Mouse (Mus musculus) retina, embryonic 14.5 days (tissue): ENCODE measurements around the gene Usp35.

Experiments used
- DNase-seq: peaks from one replicate; pipeline ENCODE4 v3.0.0-alpha.2; 2015; ENCODE audit warnings: low spot score

The Usp35 gene

DNA sequence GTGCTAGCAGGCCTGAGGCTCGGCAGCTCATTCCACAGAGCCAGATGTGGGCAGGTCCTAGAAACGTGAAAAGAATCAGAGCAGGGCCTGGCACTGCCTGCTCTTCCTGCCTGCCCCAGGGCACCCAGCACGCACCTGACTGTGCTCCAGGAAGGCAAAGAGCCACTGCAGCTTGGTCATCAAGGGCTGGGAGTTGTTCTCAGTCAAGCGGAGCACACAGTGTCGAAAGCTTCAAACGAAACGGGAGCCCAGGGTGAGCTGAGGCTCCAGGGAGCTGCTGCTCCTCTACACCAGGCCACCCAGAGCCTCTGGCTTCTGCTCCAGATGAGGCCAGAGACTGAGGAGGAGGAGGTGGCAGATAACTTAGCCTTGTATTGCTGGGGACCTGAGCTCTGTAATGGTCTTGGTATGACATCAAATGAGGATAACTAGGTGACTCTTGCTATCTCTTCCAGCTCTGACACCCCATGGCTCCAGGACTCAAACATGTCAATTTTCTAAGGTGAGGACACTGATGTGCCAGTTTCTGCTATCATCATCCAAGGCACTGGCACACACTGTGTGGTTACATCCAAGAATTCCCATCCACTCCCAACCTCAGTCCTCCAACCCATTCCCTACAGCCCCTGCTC, 18.3 kb downstream of the Usp35 start:
- DNase-seq, result no peak

DNA sequence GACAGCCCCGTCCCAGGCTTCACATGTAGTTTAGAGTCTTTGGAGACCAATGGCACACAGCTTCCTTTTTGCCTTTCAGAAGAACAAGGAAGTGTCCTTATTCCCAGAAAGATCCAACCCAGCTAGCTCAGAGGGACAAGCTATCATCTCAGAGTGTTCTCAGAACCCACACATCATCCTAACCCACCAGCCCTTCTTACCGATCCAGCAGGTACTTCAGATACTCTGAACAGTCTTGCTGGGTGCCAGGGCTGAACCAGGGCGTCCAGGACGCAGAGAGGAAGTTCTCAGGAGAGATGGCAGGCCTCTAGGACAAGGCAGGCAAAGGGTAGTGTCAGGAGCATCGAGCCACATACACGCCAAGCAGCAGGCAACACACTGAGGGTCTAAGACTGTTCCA, 19.0 kb downstream of the Usp35 start:
- no peak for DNase-seq

DNA sequence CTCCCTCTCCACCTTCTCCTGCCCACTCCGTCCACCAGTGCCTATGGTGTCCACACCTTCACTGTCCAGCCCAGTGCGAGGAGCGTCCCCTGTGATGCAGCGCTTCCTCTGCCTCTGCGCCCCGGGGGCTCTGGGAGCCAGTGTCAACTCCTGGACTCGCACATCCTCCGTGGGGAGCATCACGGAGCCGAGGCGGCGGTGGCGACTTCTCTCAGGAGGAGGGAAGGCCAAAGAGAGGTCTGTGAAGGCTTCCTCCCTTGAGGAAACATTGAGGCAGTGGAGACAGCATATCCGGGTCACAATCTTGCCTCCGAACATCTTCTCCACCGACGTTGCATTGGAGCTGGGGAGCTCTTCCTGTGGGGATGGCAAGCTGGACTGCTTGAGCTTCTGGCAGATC, 19.6 kb downstream of the Usp35 start:
- DNase-seq, result no peak

DNA sequence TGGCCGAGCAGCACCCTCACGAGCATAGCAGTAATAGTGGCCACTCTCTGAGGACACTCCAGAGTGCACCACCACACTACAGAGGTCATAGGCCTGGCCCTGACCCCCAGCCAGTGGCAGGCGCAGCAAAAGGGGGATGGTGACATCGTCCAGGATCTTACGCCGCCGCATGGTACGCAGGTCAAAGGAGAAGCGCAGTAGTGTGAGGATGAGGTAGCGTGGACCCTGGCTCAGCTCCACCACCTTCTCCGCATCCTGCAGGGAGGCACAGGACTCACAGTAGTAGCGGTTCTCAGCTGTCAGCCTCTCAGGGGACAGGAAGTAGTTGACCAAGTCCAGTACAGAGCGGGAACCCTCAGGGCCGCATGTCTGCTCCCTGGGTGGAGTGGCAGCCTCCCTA, 20.2 kb downstream of the Usp35 start:
- DNase-seq, result no peak

DNA sequence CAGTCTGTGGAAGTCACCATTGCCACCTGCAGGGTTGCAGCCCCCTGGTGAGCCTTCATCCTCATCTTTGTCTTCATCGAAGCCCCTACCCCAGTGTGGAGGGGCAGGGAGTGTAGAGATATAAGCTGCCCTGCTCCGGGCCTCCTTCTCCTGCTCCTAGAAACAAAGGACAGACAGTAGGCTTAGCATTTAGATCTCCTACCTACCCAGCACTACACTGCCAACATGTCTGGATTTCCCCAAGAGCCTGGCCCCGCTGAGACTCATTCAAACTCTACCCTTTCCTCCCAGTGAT, 21.5 kb downstream of the Usp35 start:
- DNase-seq, result no peak

DNA sequence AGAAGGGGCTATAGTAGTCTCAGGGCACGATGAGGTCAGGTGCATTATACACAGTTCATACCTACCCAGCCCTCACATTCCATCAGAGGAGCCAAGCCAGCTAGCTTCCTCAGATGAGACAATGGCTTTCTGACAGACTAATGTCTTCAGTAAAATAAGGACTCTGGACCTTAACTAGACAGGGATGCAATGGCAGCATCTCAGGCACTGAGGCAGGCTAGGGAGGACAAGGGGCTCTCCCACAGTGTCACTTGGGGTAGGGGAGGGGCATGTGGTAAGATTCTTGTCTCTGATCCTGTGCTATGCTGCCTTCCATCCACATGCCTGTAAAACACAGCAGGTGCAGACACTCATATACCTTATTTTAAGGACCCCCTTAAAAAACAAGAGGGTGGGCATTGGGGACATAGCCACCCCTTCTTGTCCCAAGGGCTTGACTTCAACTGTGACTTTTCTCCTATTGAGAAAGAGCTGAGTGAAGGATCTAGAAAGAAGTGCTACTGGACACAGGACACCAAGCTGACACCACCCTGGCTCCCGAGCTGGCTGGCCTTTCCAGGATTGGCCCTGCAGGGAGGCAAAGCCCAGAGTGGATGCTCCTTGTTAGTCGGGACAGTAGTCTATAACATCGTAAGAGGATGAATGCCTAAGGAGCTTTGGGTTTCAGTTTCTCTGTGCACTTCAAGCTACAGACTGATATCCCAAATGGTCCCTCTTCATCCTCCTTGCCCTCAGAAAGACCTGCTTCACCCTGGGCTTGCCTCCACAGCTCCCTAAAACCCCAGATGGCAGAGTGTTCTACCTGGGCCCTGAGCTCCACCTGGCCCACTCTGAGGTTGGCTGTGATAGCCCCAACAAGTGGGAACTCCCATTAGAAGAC, 22.1 kb downstream of the Usp35 start:
- no peak for DNase-seq

DNA sequence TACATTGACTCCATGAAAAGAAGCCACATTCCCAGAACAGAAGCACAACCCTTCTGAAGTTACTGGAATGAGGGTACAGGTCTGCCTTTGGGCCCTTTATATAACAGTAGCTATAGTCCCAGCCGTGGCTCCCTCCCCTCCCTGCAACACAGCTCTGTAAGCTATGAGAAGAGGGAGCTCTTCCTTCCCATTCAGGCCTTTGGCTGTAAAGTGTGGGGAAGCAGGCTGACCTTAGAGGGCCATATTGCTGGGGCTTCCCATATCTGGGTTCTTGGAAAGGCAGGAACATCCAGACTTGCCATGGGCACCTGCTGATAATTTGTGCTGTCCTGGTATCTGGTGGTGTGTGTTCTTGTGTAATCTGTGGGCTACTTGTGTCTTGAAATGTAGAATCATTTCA, 24.3 kb downstream of the Usp35 start:
- DNase-seq, result no peak

DNA sequence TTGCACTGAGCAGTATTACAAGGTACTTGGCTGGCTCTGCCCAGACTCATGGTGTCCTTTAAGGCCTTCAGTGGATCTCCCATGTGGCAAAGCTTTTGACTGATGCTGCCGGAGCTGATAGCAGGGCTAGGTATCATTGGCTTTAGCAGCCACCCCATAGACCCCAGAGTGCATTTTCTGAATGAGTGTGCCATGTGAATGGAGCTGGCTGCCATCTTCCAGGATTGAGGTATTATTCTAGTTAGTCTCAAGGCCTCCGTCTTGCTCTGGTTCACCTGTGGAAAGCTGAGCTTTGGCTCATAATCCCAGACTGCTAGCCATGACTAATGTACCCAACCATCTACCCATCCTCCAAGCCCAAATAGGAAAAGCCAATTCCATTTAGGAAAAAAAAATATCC, 25.0 kb downstream of the Usp35 start:
- no peak for DNase-seq

DNA sequence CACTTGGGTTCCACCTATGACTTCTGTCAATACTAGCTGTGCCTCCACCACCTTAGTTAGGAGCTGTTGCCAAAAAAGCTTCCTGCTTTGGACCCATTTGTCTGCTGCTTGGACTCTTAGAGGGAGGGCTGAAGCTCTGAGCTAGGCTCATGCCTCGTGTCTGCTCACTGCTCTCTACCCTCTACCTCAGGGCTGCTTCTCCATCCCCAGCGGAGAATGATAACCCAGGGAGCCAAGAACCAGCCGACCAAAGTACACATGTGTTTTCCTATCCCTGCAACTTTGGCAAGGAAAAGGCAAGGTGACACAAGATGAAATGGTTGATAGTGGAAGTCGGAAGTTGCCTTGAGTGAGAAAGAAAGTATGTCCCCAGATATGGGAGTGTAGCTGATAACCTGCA, 26.6 kb downstream of the Usp35 start:
- DNase-seq, result no peak

DNA sequence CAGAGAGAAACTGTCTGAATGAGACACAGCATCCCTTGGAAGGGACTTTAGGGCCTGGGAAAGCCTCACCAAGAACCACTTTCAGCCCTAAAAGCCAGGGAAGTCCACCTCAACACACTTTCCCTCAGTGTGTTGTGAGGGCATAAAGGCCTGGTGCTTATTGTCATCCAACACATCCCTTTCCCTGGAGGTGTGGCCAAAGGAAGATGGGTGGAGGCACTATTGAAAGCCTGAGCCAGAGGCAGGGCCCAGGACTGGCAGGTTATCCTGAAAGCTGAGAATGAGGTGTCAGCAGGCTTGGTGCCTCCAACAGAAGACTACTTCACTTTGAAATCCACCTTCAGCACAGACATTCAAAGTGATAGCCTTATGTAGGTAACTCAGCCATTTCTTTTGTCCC, 27.3 kb downstream of the Usp35 start:
- DNase-seq, result no peak

DNA sequence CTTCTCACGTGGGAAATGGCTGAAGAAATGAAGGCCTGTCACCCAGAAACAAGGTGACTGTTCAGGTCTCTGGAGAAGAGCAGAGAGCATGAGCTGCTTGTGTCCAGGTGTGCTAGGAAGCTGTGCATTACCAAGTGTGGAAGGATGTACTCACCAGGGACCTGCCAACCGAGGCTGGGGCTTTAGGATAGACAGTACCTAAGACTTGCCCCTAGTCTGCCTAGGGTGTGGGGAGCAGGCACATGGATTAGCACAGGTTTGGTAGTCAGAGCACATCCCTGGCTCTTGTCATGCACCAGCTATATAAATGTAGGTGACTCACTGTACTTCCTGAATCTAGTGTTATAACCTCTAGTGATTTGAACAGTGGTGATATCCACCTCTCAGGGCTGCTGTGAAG, 28.2 kb downstream of the Usp35 start:
- DNase-seq, result no peak

DNA sequence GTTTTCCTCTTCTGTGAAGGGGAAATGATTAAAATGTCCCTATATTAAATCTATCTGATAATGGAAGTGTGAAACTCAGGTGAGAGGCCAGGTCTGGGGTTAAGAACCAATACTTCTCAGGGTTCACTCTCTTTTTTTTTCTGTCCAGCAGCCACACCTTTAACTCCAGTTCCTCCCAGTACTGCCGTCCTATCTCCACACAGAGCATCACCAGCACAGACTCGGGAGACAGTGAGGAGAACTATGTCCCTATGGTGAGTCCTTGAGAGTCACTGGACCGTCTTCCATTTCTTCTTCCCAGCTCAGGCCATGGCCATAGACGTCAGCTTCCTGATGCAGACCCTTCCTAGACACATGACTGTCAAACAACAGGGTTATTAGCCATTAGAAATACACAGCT, 28.9 kb downstream of the Usp35 start:
- no peak for DNase-seq

DNA sequence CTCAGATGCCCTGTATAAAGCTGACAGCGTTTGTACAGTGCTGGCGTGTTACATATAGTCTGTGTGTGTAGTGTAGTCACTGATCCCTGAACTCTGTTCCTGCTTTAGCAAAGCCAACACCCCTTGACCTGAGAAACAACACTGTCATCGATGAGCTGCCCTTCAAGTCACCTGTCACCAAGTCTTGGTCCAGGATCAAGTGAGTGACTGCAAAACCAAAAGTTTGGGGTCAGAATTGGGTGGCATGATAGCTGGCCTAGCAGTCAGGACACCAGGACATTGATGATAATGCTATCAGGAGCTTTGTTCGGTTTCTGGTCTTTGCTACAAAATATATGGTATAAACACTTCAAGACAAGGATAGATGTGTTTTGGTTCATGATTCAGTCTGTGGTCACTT, 29.6 kb downstream of the Usp35 start:
- no peak for DNase-seq

DNA sequence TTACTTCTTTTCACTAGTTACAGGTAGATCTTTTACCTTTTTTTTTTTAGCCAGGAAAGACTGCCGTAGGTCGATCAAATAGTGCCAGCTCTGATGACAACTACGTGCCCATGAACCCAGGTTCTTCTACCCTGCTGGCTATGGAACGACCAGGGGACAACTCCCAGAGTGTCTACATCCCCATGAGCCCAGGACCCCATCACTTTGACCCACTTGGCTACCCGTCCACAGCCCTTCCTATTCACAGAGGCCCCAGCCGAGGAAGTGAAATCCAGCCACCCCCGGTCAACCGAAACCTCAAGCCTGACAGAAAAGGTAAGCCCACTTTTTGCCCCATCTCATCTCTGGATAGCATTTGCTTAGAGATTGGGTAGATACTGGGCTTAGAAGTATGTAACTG, 30.5 kb downstream of the Usp35 start:
- no peak for DNase-seq

DNA sequence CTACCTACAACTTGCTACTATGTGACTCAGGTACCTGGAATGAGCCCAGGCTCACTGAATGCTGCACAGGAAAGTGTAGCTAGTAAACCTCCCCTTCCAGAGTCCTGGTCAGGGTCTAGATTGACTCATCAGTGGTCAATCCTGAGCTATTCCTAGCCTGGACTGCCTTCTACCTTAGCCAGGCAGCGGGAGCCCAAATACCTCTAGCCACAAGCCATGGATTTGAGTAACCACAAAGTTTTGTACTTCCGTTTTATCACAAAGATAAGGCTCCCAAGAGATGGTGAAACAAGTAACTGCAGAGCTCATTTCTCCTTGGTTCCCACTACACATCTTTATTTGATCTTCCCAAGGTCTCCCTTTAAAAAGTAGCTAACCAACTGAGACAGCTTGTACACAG, 30.9 kb downstream of the Usp35 start:
- no peak for DNase-seq

DNA sequence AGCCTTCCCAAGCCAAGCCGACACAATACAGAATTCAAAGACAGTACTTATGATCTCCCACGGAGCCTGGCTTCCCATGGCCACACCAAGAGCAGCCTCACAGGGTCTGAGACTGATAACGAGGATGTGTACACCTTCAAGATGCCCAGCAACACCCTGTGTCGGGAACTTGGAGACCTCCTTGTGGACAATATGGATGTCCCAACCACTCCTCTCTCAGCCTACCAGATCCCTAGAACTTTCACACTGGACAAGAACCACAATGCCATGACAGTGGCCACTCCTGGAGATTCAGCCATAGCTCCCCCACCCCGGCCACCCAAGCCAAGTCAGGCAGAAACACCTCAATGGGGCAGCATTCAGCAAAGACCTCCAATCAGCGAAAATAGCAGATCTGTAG, 32.9 kb downstream of the Usp35 start:
- DNase-seq, result no peak

DNA sequence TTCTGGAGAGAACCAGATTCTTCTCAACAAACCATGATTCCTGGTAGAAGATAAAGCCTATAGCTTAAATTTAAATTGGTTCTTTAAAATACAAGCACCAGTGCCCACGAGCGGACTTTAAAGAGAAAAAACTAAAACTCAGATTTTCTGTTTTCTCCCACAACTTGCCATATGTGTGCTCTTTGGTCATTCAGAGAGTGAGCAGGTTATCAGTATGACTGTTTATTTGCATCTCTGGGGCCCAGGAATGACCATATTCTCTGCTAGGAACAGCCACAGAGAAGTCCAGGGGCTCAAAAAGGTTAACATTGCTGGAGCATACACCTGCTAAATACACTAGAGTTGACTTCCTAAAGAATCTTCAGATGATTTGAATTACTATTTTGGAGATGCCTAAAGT, 33.5 kb downstream of the Usp35 start:
- no peak for DNase-seq

DNA sequence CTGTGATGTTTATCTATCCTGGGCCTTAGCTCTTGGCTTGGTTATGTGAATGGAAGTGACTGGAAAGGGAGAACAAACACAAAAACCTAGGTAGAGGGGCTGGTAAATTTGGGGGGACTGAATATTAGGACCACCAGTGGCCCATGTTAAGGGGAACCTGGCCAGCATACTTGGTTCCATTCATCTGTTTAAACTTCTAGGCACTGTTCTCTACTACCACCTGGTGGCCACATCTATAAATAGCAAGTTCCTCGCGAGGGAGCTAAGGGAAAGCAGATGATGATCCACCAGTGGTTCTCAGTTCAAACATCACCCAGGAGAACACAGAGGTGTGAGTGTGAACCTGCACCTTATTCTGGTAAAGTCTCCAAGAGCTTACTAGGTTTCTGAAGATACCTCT, 34.4 kb downstream of the Usp35 start:
- peak; percentile 85 for DNase-seq

DNA sequence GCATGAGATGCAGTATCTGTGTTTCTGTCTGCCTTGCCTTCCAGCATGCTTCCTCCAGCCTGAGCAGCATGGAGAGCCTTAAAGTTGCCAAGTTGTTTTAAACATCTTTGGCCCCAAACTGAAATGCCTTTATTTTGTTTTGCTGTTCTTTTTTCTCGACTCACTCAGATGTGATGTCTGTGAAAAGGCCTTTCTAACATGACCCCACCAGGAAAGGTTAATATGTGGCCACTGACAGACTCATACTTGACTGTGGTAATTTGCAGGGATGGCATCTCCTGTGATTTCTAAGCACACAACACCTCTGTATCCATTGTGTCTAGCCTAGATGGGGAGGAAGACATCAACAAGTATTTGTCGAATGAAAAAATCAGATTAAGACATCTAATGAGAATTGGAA, 34.8 kb downstream of the Usp35 start:
- no peak for DNase-seq

DNA sequence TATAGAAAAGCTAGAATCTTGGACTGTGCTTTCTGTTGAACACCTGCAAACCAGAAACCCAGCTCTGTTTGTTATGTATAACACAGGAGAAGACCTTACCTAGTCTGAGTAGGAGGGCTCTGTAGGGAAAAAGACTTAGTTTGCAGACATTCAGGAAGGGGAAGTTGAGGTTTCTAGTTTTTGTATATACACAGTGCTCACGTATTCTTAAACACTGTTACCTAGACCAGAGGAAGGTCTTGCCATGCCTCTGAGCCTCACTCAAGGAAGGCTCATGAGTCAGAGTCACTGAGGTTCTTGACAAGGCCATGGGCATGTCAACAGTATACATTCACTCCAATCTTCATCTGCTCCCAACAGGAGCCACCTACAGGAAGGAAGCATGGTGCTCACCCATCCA, 60.8 kb downstream of the Usp35 start:
- no peak for DNase-seq

DNA sequence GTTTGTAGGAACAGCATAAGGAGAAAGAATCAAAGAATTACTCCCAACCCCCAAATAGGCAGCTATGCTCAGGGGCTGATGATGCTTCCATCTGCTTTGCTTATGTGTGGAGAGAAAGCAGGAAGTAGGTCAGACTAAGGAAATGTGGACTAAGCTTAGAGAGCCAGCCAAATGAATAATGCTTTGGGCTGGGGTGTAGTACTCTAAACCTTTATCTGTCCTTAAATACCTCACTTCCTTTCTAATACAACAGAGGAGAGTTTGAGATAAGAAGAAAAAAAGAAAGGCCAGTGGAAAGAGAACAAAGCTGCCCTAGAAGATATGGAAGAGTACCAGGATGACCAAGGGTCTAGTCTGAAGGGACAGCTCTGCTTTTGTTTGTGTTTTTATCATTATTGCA, 61.5 kb downstream of the Usp35 start:
- no peak for DNase-seq

DNA sequence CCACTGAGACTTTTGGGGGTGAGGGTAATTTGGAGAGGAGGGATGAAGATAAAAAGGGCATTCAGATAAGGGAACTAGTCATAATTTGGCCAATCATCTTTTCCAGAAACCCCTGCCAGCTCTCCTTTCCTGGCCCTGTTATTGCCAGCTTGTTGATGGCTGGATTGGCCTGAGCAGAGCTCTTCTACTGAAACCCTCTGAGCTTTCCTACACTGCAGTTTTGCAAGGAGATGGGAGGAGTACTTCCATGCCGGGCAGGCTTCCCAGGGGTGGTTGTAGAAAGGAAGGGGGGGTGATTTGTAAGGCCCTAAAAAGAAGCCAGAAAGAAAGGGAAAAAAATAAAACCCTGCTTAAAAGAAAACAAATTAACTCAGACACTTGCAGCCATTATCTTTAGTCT, 69.3 kb downstream of the Usp35 start:
- no peak for DNase-seq
